Mouse (Mus musculus): ENCODE data around the gene Grap. TPM values are rescaled to one million over a fixed set of nuclear protein-coding genes. Genes with fewer than 3 reads are reported as not detected.

Gene Grap
- polyA plus RNA-seq, 1 experiment from 2014 or later, result 7.1 TPM

DNA sequence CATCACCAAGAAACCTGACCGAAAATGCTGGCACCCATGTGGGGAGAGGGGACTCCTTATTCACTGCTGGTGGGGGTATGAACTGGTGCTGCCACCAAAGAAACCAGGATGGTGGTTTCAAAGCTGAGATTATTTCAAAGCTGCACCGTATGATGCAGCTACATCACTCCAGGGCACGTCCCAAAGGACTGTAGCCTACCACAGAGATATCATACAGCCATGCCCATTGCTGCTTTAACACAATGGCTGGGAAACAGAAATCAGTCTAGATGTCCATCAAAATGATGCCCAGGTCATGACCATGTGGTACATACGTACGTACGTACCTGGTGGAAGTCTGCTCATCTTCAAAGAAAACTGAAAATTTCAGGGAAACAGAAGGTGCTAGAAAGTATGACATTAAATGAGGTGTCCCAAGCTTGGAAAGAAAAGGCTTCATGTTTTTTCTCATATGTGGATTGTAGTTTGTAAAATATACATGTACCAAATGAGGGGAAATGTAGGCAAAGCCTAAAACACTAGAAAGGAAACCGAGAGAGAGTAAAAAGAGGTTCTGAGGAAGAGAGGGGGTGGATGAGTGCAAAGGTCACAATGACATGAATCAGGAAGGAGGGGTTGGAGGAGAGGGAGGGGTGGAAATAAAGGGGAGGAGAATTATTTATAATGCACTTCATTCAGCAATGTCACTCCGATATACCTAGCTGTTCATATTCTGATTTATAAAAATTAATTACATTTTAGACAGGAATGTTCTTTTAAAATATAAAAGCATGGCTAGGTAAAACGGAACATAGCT is 2.4 kb upstream of the Grap start:
- Histone ChIP-seq H3K4me1 (ENCODE audit: control insufficient read depth, insufficient read depth, low read length) (no peaks in the 10 kb centered on the region), H3K4me3 (ENCODE audit: low read depth, low read length) (no peak overlapping the region), H3K9ac (ENCODE audit: low read length) (no peak overlapping the region), H3K9me3 (ENCODE audit: control insufficient read depth, low read length) (no peaks in the 10 kb centered on the region), H3K4me2 (no peak overlapping the region), H3K36me3 (ENCODE audit: control insufficient read depth, insufficient read depth, low read length) (no peaks in the 10 kb centered on the region), H3K27me3 (ENCODE audit: control insufficient read depth, insufficient read depth, low read length) (no peaks in the 10 kb centered on the region), H3K27ac (ENCODE audit: low read depth, low read length) (no peak overlapping the region)
- WGBS, result 88% methylated on average over 9 of the region's 9 CpGs
- no peak for DNase-seq (ENCODE audit: low spot score, missing footprints)
- ATAC-seq (ENCODE audit: low FRiP score), result no peak

DNA sequence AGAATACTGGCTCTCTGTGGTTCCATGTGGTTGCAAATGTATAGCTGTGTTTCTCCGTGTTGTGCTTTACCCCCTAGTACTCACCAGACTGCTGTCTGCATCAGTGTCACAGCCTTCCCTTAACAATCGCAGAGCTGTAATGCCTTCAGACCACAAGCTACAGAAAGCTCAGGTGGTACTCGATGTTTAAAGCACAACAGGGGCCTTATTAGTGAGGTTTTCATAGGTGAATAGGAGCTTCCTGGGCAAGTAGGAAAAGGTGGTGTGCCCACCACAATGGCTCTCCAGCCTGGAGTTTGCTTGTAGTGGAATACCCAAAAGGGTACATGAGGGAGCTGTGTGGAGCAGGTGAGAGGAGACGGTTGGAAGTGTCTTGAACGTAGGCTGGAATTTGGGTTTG is 849 bp upstream of the Grap start:
- Histone ChIP-seq H3K27ac (ENCODE audit: low read depth, low read length) (no peak overlapping the region), H3K4me3 (ENCODE audit: low read depth, low read length) (no peak overlapping the region), H3K9ac (ENCODE audit: low read length) (no peak overlapping the region), H3K27me3 (ENCODE audit: control insufficient read depth, insufficient read depth, low read length) (no peaks in the 10 kb centered on the region), H3K9me3 (ENCODE audit: control insufficient read depth, low read length) (no peaks in the 10 kb centered on the region), H3K4me2 (no peak overlapping the region), H3K36me3 (ENCODE audit: control insufficient read depth, insufficient read depth, low read length) (no peaks in the 10 kb centered on the region), H3K4me1 (ENCODE audit: control insufficient read depth, insufficient read depth, low read length) (no peaks in the 10 kb centered on the region)
- DNase-seq (ENCODE audit: low spot score, missing footprints) (no peak), ATAC-seq (ENCODE audit: low FRiP score) (no peak)
- 94% methylated on average over 5 of the region's 5 CpGs for WGBS

DNA sequence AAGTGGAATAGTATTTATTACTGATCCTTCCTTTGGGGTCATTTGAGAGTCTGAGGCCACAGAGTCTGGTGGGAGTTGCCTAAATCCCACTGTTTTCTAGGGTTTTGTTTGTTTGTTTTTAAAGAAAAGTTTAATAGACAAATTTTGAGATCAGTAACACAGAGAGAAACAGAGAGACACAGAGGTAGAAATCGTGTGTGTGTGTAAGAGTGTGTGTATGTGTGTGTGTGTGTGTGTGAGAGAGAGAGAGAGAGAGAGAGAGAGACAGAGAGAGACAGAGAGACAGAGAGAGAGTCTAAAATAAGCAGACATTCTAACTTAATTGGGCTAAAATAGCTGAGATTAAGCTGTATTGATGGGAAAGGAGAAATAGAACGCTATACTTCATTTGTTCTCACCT is 503 bp downstream of the Grap start:
- no peak overlapping the region for H3K27ac ChIP-seq (ENCODE audit: low read depth, low read length)
- ATAC-seq (ENCODE audit: low FRiP score), result no peak
- H3K27me3 ChIP-seq (ENCODE audit: control insufficient read depth, insufficient read depth, low read length), result no peaks in the 10 kb centered on the region
- H3K4me3 ChIP-seq (ENCODE audit: low read depth, low read length), result no peak overlapping the region
- H3K4me2 ChIP-seq, result no peak overlapping the region
- no peak for DNase-seq (ENCODE audit: low spot score, missing footprints)
- H3K4me1 ChIP-seq (ENCODE audit: control insufficient read depth, insufficient read depth, low read length), result no peaks in the 10 kb centered on the region
- H3K36me3 ChIP-seq (ENCODE audit: control insufficient read depth, insufficient read depth, low read length), result no peaks in the 10 kb centered on the region
- no peaks in the 10 kb centered on the region for H3K9me3 ChIP-seq (ENCODE audit: control insufficient read depth, low read length)
- WGBS, result 61% methylated on average over 2 of the region's 2 CpGs
- no peak overlapping the region for H3K9ac ChIP-seq (ENCODE audit: low read length)

DNA sequence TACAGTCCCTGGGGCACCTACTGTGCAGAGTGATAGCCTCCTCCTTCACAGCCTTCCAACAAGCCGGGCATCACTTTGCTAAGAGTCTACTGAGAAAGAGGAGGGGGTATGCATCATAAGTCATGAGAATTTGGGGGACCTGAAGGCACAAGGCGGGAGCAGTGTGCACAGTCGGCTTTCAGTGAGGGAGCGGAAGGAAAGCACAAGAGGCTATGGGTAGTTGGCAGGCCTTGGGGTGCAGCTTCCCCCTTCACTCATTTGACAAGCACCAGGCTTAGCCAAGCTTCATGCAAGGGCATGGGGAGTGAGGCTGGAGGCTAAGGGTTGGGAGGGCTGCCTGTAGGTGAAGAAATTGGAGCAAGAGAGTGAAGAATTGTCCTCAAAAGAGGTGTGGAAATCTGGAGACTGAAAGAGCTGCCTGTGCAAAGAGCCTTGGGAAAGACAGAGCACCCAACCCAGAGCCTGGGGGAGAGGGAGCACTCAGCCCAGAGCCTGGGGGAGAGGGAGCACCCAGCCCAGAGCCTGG is 1.8 kb downstream of the Grap start:
- no peak overlapping the region for H3K4me2 ChIP-seq
- no peaks in the 10 kb centered on the region for H3K9me3 ChIP-seq (ENCODE audit: control insufficient read depth, low read length)
- ATAC-seq (ENCODE audit: low FRiP score) (no peak), DNase-seq (ENCODE audit: low spot score, missing footprints) (no peak)
- no peaks in the 10 kb centered on the region for H3K4me1 ChIP-seq (ENCODE audit: control insufficient read depth, insufficient read depth, low read length)
- no peak overlapping the region for H3K4me3 ChIP-seq (ENCODE audit: low read depth, low read length)
- no peaks in the 10 kb centered on the region for H3K36me3 ChIP-seq (ENCODE audit: control insufficient read depth, insufficient read depth, low read length)
- no peak overlapping the region for H3K9ac ChIP-seq (ENCODE audit: low read length)
- H3K27me3 ChIP-seq (ENCODE audit: control insufficient read depth, insufficient read depth, low read length), result no peaks in the 10 kb centered on the region
- H3K27ac ChIP-seq (ENCODE audit: low read depth, low read length), result no peak overlapping the region
- WGBS, result 89% methylated on average over 4 of the region's 4 CpGs

DNA sequence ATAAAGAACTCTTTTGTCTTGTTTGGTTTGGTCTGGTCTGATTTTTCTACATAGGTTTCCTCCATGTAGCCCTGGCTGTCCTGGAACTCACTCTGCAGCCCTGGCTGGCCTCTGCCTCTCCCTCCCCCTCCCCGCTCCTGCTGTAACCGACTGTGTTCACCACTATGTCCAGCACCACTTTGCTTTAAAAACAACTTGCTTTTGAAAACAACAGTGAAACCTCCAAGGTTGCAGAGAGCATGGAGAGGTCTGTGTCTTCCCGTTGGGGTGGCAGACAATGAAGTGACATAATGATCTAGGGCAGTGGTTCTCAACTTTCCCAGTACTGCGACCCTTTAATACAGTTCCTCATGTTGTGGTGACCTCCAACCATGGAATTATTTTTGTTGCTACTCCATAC is 2.6 kb downstream of the Grap start:
- WGBS, result 73% methylated on average over 4 of the region's 4 CpGs
- no peak overlapping the region for H3K4me2 ChIP-seq
- DNase-seq (ENCODE audit: low spot score, missing footprints), result no peak
- H3K9ac ChIP-seq (ENCODE audit: low read length), result no peak overlapping the region
- no peak overlapping the region for H3K27ac ChIP-seq (ENCODE audit: low read depth, low read length)
- ATAC-seq (ENCODE audit: low FRiP score), result no peak
- H3K4me3 ChIP-seq (ENCODE audit: low read depth, low read length), result no peak overlapping the region
- H3K27me3 ChIP-seq (ENCODE audit: control insufficient read depth, insufficient read depth, low read length), result no peaks in the 10 kb centered on the region
- H3K9me3 ChIP-seq (ENCODE audit: control insufficient read depth, low read length), result no peaks in the 10 kb centered on the region
- no peaks in the 10 kb centered on the region for H3K4me1 ChIP-seq (ENCODE audit: control insufficient read depth, insufficient read depth, low read length)
- H3K36me3 ChIP-seq (ENCODE audit: control insufficient read depth, insufficient read depth, low read length), result no peaks in the 10 kb centered on the region

DNA sequence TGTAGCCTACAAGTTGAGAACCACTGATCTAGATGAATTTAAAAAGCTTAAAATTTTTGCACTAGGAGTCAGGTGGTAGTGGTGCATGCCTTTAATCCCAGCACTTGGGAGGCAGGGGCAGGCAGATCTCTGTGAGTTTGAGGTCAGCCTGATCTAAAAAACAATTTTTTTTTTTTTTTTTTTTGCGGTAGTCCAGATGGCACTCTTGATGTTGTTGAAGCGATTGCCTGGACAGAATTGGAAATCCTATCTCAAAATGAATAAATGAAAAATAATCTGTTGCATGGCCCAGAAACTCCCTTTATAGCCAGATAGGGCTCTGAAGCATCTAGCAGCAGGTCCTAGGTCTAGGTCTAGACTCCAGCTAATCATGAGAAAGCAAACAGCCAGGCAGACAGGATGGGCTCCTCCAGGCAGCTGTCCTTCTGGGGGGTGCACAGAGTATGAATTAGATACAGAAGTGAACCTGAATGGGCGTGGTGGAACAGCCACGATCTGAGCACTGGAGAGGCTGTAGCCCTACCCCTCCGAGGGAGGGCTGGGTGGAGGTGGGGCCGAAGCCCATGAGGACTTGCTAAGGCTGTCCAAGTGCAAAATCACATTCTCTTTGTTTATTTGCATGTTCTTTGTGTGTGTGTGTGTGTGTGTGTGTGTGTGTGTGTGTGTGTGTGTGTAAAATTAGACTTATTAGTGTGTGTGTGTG is 3.2 kb downstream of the Grap start:
- Histone ChIP-seq H3K27me3 (ENCODE audit: control insufficient read depth, insufficient read depth, low read length) (no peaks in the 10 kb centered on the region), H3K36me3 (ENCODE audit: control insufficient read depth, insufficient read depth, low read length) (no peaks in the 10 kb centered on the region), H3K4me3 (ENCODE audit: low read depth, low read length) (no peak overlapping the region), H3K27ac (ENCODE audit: low read depth, low read length) (no peak overlapping the region), H3K4me2 (no peak overlapping the region), H3K4me1 (ENCODE audit: control insufficient read depth, insufficient read depth, low read length) (no peaks in the 10 kb centered on the region), H3K9ac (ENCODE audit: low read length) (no peak overlapping the region), H3K9me3 (ENCODE audit: control insufficient read depth, low read length) (no peaks in the 10 kb centered on the region)
- WGBS, result 80% methylated on average over 6 of the region's 6 CpGs
- no peak for ATAC-seq (ENCODE audit: low FRiP score)
- no peak for DNase-seq (ENCODE audit: low spot score, missing footprints)

DNA sequence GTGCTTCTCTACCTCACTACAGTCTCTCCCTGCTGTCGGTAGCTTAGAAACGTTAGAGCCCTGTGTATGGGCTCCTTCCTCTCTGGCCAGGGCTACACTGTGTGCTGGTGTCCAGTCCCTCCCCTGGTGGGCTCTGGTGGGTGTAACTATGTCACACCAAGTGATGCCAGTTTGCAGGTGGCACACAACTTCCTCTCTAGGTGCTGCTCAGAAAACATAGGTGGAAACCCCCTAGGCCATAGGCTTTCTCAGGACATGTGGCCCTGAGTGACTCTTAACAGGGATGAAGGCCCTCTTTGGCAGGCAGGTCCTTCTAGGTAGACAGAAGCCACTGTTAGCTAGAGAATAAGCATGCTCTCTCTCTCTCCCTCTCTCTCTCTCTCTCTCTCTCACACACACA is 4.4 kb downstream of the Grap start:
- ATAC-seq (ENCODE audit: low FRiP score) (no peak), DNase-seq (ENCODE audit: low spot score, missing footprints) (no peak)
- H3K27me3 ChIP-seq (ENCODE audit: control insufficient read depth, insufficient read depth, low read length), result no peaks in the 10 kb centered on the region
- no peak overlapping the region for H3K4me2 ChIP-seq
- WGBS, result 67% methylated on average over 2 of the region's 2 CpGs
- no peak overlapping the region for H3K27ac ChIP-seq (ENCODE audit: low read depth, low read length)
- H3K4me1 ChIP-seq (ENCODE audit: control insufficient read depth, insufficient read depth, low read length), result no peaks in the 10 kb centered on the region
- H3K9me3 ChIP-seq (ENCODE audit: control insufficient read depth, low read length), result no peaks in the 10 kb centered on the region
- H3K4me3 ChIP-seq (ENCODE audit: low read depth, low read length), result no peak overlapping the region
- H3K36me3 ChIP-seq (ENCODE audit: control insufficient read depth, insufficient read depth, low read length), result no peaks in the 10 kb centered on the region
- no peak overlapping the region for H3K9ac ChIP-seq (ENCODE audit: low read length)

DNA sequence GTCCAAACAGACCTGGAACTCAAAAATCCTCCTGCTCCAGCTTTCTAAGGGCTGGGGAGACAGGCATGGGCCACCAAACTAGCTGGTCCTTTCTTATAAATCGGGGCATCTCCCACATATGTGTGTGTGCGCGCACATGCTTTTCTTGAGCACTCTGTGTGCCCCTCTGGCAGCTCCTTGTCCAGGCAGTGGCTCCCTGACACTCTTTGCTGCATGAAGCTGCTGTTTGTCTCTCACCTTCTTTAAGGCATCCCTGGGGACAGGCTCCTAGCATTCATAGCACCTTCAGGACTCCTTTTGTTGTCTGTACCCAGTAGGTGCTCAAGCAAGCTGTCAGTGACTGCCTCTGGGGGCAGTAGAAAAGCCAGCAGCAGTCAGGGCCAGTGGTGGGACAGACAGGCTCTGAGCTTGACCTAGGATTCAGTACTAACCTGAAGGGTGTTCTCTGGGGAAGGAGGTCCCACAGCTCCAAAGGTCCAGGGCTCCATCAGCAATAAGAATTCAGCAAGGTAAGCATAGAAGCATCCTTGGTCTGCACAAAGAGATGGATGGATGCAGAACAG is 5.4 kb downstream of the Grap start:
- ATAC-seq (ENCODE audit: low FRiP score), result no peak
- H3K9ac ChIP-seq (ENCODE audit: low read length), result no peak overlapping the region
- H3K27me3 ChIP-seq (ENCODE audit: control insufficient read depth, insufficient read depth, low read length), result no peaks in the 10 kb centered on the region
- H3K27ac ChIP-seq (ENCODE audit: low read depth, low read length), result no peak overlapping the region
- WGBS, result 95% methylated on average over 3 of the region's 3 CpGs
- H3K9me3 ChIP-seq (ENCODE audit: control insufficient read depth, low read length), result no peaks in the 10 kb centered on the region
- no peak for DNase-seq (ENCODE audit: low spot score, missing footprints)
- no peaks in the 10 kb centered on the region for H3K4me1 ChIP-seq (ENCODE audit: control insufficient read depth, insufficient read depth, low read length)
- H3K36me3 ChIP-seq (ENCODE audit: control insufficient read depth, insufficient read depth, low read length), result no peaks in the 10 kb centered on the region
- no peak overlapping the region for H3K4me3 ChIP-seq (ENCODE audit: low read depth, low read length)
- no peak overlapping the region for H3K4me2 ChIP-seq
